Mouse (Mus musculus) liver, embryonic 14.5 days (tissue): ENCODE results near the gene Kazn.

Experiments
- CTCF ChIP-seq: IDR thresholded peaks from 2 replicates; pipeline ENCODE4 v1.5.1; 2016; ENCODE audit warnings: antibody characterized with exemption, low read depth, control low read depth
- EP300 ChIP-seq: IDR thresholded peaks from 2 replicates; pipeline ENCODE4 v1.6.1; 2016; ENCODE audit warnings: antibody characterized with exemption, low read depth

DNA sequence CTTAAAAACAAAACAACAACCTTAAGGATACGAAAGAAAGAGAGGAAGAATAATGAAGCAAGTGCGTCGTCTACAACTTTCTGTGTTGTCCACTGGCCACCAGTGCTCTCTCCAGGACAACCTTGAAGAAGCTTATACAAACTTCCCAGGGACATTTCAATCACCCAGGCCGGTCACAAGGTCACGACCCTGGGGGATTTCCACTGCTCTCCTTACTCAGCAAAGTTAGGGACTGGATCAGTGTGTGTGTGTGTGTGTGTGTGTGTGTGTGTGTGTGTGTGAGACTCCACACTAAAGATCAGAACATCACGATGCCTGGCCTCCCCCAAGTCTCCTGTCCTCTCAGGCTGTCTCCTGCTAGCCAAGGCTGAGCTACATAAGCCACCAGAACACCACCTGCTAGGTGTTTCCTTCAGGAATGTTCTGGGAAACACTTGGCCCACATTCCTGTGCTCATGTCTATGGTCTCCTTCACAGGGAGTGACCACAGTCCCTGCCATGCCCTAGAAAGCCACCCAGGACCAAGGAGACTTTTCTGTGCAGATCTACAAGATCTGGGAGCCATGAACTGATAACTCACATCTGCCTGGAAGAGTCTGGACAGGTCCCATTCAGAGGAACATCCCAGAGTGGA lies 3.7 kb upstream of the Kazn start:
- TF ChIP-seq CTCF: no peak
- no peak for TF ChIP-seq EP300
